Mouse (Mus musculus) ES-Bruce4 (cell line): ENCODE data around the gene Ubxn11. TPM values are rescaled to one million over a fixed set of nuclear protein-coding genes. Genes with fewer than 3 reads are reported as not detected.
A peak's percentile ranks its signal among the peaks of the same experiment; 100 is the strongest.

Experiments
- H3K27ac ChIP-seq: 2 replicates; pipeline ENCODE4 v1.5.1; 2012; ENCODE audit warnings: low read length, inconsistent platforms; ENCODE audit not compliant: insufficient read depth
- H3K27me3 ChIP-seq: 2 replicates; pipeline ENCODE4 v1.6.1; 2012; ENCODE audit warnings: mild to moderate bottlenecking, low read length, inconsistent platforms; ENCODE audit not compliant: control insufficient read depth, poor library complexity, insufficient read depth, severe bottlenecking
- H3K36me3 ChIP-seq: 2 replicates; pipeline ENCODE4 v1.6.1; 2012; ENCODE audit warnings: inconsistent platforms, mild to moderate bottlenecking, low read length, moderate library complexity; ENCODE audit not compliant: control insufficient read depth, poor library complexity, insufficient read depth, severe bottlenecking
- H3K4me1 ChIP-seq: one replicate; pipeline ENCODE4 v1.8.1; 2011; ENCODE audit warnings: low read length; ENCODE audit not compliant: control insufficient read depth, insufficient read depth
- H3K4me3 ChIP-seq: 2 replicates; pipeline ENCODE4 v1.5.1; 2011; ENCODE audit warnings: low read depth, mild to moderate bottlenecking, low read length
- H3K9ac ChIP-seq: 2 replicates; pipeline ENCODE4 v1.6.1; 2012; ENCODE audit warnings: low read depth, mild to moderate bottlenecking, inconsistent platforms; ENCODE audit not compliant: poor library complexity, severe bottlenecking
- H3K9me3 ChIP-seq: replicated peaks from 2 replicates; pipeline ENCODE4 v1.6.1; 2012; ENCODE audit warnings: mild to moderate bottlenecking, low read length, inconsistent platforms; ENCODE audit not compliant: control insufficient read depth, poor library complexity, insufficient read depth, severe bottlenecking
- CTCF ChIP-seq: IDR thresholded peaks from one replicate; pipeline ENCODE4 v1.8.1; 2011; ENCODE audit warnings: low read depth, low read length
- EP300 ChIP-seq: IDR thresholded peaks from 2 replicates; pipeline ENCODE4 v1.6.1; 2011; ENCODE audit warnings: low read depth, low read length; ENCODE audit not compliant: insufficient read depth
- POLR2A ChIP-seq: IDR thresholded peaks from one replicate; pipeline ENCODE4 v1.8.1; 2011; ENCODE audit warnings: low read length; ENCODE audit not compliant: insufficient read depth
- polyA plus RNA-seq: library from polyadenylated mRNA; stranded (reverse); fragments of >200 nt; gene quantifications from 2 replicates; pipeline ENCODE4 v1.2.4, GENCODE M21; 2011; ENCODE audit warnings: low read depth; ENCODE audit not compliant: missing spikeins, insufficient read depth, insufficient read length

Gene Ubxn11
- polyA plus RNA-seq, 1 experiment, result 11.6 TPM

DNA sequence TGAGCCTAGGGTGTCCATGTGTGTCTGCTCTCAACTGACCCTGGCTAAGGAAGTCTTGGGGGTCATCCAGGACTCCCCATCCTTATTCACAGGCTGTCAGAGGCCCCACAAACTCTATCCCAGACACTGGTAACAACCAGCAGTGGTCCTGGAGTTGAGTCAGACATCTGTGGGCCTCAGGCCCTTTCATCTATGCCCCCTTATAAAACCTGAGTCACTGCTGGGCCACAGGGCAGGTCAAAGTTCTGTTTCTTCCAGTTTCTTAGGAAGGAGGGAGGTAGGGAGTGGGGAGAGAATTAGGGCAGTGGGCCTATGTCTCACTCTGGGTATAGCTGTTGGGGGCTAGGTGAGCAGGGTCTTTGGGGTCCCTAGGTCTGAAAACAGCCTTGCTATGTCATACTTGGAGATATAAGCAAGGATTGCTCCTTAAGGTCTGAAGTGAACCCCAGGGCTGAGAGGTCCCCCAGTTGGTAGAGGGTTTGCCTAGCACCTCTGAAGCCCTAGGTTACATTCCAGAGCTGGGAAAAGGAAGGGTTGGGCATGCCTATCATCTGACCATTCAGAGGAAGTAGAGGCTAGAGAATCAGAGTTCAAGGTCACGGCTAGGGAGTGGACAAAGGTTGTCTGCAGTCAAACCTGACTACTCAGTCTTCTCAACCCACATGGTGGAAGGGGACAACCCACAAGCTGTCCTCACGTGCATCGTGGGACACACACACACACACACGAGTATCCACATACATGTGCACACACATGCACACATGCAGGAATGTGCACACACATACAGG, 33.4 kb upstream of the Ubxn11 start:
- Histone ChIP-seq H3K27me3 (no peaks in the 10 kb centered on the region), H3K9me3 (no peaks in the 10 kb centered on the region), H3K4me3 (no peak overlapping the region), H3K9ac (no peak overlapping the region), H3K27ac (no peak overlapping the region), H3K4me1 (peaks cover 14% of the 10 kb centered on the region), H3K36me3 (no peaks in the 10 kb centered on the region)
- no peak for TF ChIP-seq POLR2A
- 0 out of 2 replicates have a peak, but pooled peaks have one; percentile 36 for TF ChIP-seq EP300

DNA sequence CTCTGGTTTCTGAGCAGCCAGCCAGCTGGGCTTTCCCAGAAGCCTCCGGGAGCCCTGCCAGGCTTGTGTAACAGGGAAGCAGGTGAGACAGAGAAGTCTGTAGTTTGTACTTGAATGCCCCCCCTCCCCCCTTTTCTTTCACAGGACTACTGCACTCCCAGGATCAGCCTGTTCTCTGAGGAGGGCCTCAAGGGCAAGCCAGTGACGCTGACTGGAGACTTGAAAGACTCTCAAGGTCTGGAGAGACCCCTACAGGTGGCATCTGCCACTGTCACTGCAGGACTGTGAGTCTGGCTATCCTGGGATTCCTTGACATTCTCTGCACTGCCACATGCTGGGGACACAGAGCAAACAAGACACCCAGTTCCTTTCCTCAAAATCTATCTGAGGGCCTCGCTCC, 23.7 kb upstream of the Ubxn11 start:
- H3K27ac ChIP-seq, result no peak overlapping the region; the same call in 1 of the 2 replicates
- H3K27me3 ChIP-seq, result no peaks in the 10 kb centered on the region
- H3K9ac ChIP-seq, result no peak overlapping the region
- peak; percentile 42; the same call in 1 of the 2 replicates for TF ChIP-seq EP300
- no peak for TF ChIP-seq POLR2A
- TF ChIP-seq CTCF, result peak; percentile 86
- no peaks in the 10 kb centered on the region for H3K36me3 ChIP-seq
- peaks cover 6% of the 10 kb centered on the region for H3K4me1 ChIP-seq
- no peak overlapping the region for H3K4me3 ChIP-seq
- H3K9me3 ChIP-seq, result no peaks in the 10 kb centered on the region

DNA sequence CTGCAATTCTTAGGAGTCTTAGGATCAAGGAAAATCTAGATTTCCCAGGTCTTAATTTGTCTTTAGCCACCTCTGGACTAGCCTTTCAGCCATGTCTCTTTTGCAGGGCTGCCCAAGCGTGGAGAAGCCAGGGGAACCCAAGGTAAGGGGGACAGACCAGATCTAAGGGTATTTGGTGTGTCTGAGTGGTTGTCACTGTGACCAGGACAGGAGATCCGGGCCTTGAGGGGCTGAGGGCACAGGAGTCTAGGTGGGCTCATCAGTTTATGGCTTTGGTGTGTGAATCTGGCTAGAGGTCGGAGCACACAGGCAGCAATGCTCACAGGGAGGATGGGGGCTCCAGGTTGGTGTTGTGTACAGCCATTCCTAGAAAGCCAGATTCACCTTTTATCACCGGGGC, 21.7 kb upstream of the Ubxn11 start:
- no peak overlapping the region for H3K4me3 ChIP-seq
- H3K9ac ChIP-seq, result peak overlapping the region; percentile 34; the same call in 1 of the 2 replicates
- TF ChIP-seq EP300, result no peak
- TF ChIP-seq CTCF, result no peak
- TF ChIP-seq POLR2A, result no peak
- H3K27ac ChIP-seq, result no peak overlapping the region
- H3K27me3 ChIP-seq, result no peaks in the 10 kb centered on the region
- no peaks in the 10 kb centered on the region for H3K36me3 ChIP-seq
- H3K4me1 ChIP-seq, result peaks cover 6% of the 10 kb centered on the region
- peaks cover 5% of the 10 kb centered on the region; the same call in 1 of the 2 replicates for H3K9me3 ChIP-seq

- peaks cover 6% of the 10 kb centered on the region for H3K4me1 ChIP-seq
- H3K27me3 ChIP-seq, result no peaks in the 10 kb centered on the region
- H3K36me3 ChIP-seq, result no peaks in the 10 kb centered on the region
- H3K27ac ChIP-seq, result peak overlapping the region; percentile 1
- TF ChIP-seq CTCF (no peak), EP300 (peak; percentile 72), POLR2A (peak; percentile 41)
- H3K9me3 ChIP-seq, result peaks cover 5% of the 10 kb centered on the region; the same call in 1 of the 2 replicates
- H3K4me3 ChIP-seq, result peak overlapping the region; percentile 74
- peak overlapping the region; percentile 34 for H3K9ac ChIP-seq
These were observed 20.5 kb upstream of the Ubxn11 start for GRCm38 (mm10) chr4:134081730-134082386.

- H3K9ac ChIP-seq, result peak overlapping the region; percentile 34
- H3K9me3 ChIP-seq, result peaks cover 5% of the 10 kb centered on the region; the same call in 1 of the 2 replicates
- TF ChIP-seq POLR2A, result no peak
- H3K36me3 ChIP-seq, result no peaks in the 10 kb centered on the region
- peak overlapping the region; percentile 74 for H3K4me3 ChIP-seq
- H3K27ac ChIP-seq, result peak overlapping the region; percentile 13; the same call in 1 of the 2 replicates
- H3K27me3 ChIP-seq, result no peaks in the 10 kb centered on the region
- H3K4me1 ChIP-seq, result peaks cover 6% of the 10 kb centered on the region
These were observed 19.9 kb upstream of the Ubxn11 start for GRCm38 (mm10) chr4:134082460-134082859.

DNA sequence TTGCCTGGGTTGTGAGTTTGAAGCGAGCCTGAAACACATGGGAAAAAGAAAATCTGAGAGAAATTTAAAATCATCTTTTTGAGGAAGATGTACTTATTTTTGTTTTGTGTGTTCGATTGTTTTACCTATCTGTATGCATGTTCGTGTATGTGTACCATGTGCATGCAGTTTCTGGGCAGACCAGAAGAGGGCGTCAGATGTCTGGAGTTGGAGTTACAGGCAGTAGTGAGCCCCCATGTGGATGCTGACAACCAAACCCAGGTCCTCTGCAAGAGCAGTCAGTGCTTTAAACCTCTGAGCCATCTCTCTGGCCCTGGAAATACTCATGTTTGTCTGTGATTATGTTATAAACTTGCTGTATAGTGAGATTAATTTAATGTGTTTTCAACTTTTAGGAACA, 17.4 kb upstream of the Ubxn11 start:
- TF ChIP-seq CTCF, result peak; percentile 55
- no peak for TF ChIP-seq EP300
- peaks cover 1% of the 10 kb centered on the region for H3K4me1 ChIP-seq
- H3K4me3 ChIP-seq, result no peak overlapping the region
- H3K36me3 ChIP-seq, result no peaks in the 10 kb centered on the region
- no peak overlapping the region for H3K9ac ChIP-seq
- H3K9me3 ChIP-seq, result peaks cover 5% of the 10 kb centered on the region; the same call in 1 of the 2 replicates
- H3K27ac ChIP-seq, result no peak overlapping the region
- H3K27me3 ChIP-seq, result no peaks in the 10 kb centered on the region
